Mouse (Mus musculus): Measurements from ENCODE around the gene Angptl6. TPM values are rescaled to one million over a fixed set of nuclear protein-coding genes. Genes with fewer than 3 reads are reported as not detected.

Gene Angptl6
- 9.1 and 10.6 TPM in 2 replicates for polyA plus RNA-seq (2015; fragmentation: Nextera tagmentation; extraction: Ambion mirVana)

DNA sequence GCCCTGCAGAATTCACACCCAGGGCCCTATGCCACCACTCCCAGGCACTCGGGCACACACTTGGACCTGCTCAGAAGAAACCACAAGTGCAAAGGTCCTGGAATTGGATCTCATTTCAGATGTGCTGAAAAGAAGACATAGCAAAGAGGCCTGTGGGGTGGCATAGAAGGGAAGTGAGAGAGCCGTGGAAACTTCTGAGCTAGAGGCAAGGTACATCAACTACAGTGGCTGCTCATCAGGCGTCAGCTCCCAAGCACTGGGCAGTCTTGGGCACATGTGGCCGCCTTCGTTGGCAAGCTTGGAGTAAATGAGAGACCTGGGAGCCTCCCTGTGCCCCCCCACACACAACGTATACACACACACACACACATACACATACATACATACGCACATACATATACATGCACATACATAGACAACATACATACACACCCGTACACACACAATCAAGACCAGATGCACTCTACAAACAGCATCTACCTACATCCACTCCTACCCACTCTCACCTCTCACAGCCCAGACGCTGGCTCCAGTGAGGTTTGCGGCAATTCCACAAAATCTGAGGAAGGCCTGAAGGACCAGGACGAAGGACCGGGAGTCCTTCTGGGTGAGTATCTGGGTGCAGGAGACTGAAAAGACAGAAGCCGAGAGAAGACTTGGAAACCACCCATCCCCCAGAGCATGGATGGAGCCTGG lies at the start of gene Angptl6:
Gene Angptl6, minus strand, starts transcription at position 631 of the 696 bp plus-strand sequence.
- no peaks in the 10 kb centered on the region for H3K36me3 ChIP-seq (replicated peaks)
- peak within 1 kb of the TSS; percentile 59 for H3K4me3 ChIP-seq (replicated peaks)
- no peaks in the 10 kb centered on the region for H3K27me3 ChIP-seq
- peak within 1 kb of the TSS; percentile 95 for H3K4me2 ChIP-seq
- no peak for ATAC-seq (ENCODE audit: insufficient read depth)
- peak within 1 kb of the TSS; percentile 68 for H3K9ac ChIP-seq
- 79% methylated on average over 13 of the region's 13 CpGs for WGBS (ENCODE audit: insufficient replicate concordance)
- H3K9me3 ChIP-seq (replicated peaks) = no peaks in the 10 kb centered on the region
- peak within 1 kb of the TSS; percentile 90 for H3K27ac ChIP-seq (replicated peaks)
- H3K4me1 ChIP-seq (replicated peaks) = peaks cover 30% of the 10 kb centered on the region

GRCm38 (mm10) chr9:20923258-20923657 lies 43.7 kb upstream of the Angptl6 start:
- Histone ChIP-seq H3K36me3 (replicated peaks) (peaks cover 100% of the 10 kb centered on the region), H3K27me3 (no peaks in the 10 kb centered on the region), H3K9ac (no peak overlapping the region), H3K4me1 (replicated peaks) (no peaks in the 10 kb centered on the region), H3K4me3 (replicated peaks) (no peak overlapping the region), H3K27ac (replicated peaks) (no peak overlapping the region), H3K9me3 (replicated peaks) (no peaks in the 10 kb centered on the region), H3K4me2 (no peak overlapping the region)
- no peak for ATAC-seq (ENCODE audit: insufficient read depth)
- WGBS (ENCODE audit: insufficient replicate concordance) = 83% methylated on average over 3 of the region's 3 CpGs

DNA sequence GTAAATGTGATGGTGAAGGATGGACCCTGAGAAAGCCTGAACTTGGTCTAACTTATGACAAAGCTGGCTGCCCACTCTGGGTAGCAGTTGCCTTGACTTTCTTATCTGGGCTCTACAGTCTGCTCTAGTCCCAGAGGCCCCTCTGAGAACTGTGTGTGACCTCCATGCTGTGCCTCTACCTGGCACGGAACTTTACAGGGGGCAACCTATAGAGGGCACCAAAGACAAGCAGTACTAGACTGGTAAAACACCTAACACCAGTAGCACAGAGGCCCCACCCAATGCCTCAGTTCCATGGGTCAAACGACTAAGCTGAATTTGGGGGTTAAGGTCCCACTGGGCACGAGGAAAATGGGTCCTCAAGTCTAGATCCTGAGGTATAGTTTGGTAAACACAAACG lies 36.6 kb upstream of the Angptl6 start:
- Histone ChIP-seq H3K9me3 (replicated peaks) (no peaks in the 10 kb centered on the region), H3K4me2 (no peak overlapping the region), H3K27ac (replicated peaks) (no peak overlapping the region), H3K27me3 (no peaks in the 10 kb centered on the region), H3K36me3 (replicated peaks) (peaks cover 100% of the 10 kb centered on the region), H3K4me1 (replicated peaks) (no peaks in the 10 kb centered on the region; the same call in none of the 2 replicates), H3K9ac (no peak overlapping the region), H3K4me3 (replicated peaks) (no peak overlapping the region)
- 63% methylated on average over 4 of the region's 4 CpGs for WGBS (ENCODE audit: insufficient replicate concordance)
- ATAC-seq (ENCODE audit: insufficient read depth) = no peak; the same call in 1 of the 2 replicates

GRCm38 (mm10) chr9:20909948-20910347 lies 30.4 kb upstream of the Angptl6 start:
- Histone ChIP-seq H3K9ac (no peak overlapping the region), H3K4me3 (replicated peaks) (no peak overlapping the region), H3K4me2 (no peak overlapping the region), H3K27me3 (no peaks in the 10 kb centered on the region), H3K4me1 (replicated peaks) (no peaks in the 10 kb centered on the region), H3K27ac (replicated peaks) (no peak overlapping the region), H3K36me3 (replicated peaks) (peaks cover 100% of the 10 kb centered on the region), H3K9me3 (replicated peaks) (no peaks in the 10 kb centered on the region)
- ATAC-seq (ENCODE audit: insufficient read depth) = no peak
- 88% methylated on average over 9 of the region's 9 CpGs for WGBS (ENCODE audit: insufficient replicate concordance)

DNA sequence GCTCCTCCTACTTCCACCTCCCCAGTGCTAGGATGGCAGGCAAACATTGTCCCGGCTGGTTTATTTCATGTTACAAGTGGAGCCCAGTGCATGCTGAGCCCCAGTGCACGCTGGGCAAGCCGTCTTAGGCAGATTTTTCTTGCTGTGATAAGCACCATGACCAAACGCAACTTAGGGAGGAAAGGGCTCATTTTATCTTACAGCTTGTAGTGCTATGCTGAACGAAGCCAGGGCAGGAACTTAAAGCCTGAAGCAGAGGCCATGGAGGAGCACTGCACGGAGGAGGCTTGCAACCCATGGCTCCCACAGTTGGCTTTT lies 22.6 kb upstream of the Angptl6 start:
- H3K4me3 ChIP-seq (replicated peaks) = 0 out of 2 replicates have a peak overlapping the region, but pooled peaks have one; percentile 0

GRCm38 (mm10) chr9:20901466-20902173 lies 22.1 kb upstream of the Angptl6 start:
- peak overlapping the region; percentile 74 for H3K27ac ChIP-seq (replicated peaks)

More for the DNA sequence above, 22.6 kb upstream of the Angptl6 start:
- Histone ChIP-seq H3K4me2 (peak overlapping the region; percentile 45), H3K27ac (replicated peaks) (peak overlapping the region; percentile 74), H3K9ac (peak overlapping the region; percentile 37; the same call in 1 of the 2 replicates), H3K36me3 (replicated peaks) (peaks cover 39% of the 10 kb centered on the region), H3K27me3 (no peaks in the 10 kb centered on the region), H3K4me1 (replicated peaks) (peaks cover 28% of the 10 kb centered on the region), H3K9me3 (replicated peaks) (no peaks in the 10 kb centered on the region)
- 5% methylated on average over 6 of the region's 6 CpGs for WGBS (ENCODE audit: insufficient replicate concordance)
- ATAC-seq (ENCODE audit: insufficient read depth) = peak; percentile 20

DNA sequence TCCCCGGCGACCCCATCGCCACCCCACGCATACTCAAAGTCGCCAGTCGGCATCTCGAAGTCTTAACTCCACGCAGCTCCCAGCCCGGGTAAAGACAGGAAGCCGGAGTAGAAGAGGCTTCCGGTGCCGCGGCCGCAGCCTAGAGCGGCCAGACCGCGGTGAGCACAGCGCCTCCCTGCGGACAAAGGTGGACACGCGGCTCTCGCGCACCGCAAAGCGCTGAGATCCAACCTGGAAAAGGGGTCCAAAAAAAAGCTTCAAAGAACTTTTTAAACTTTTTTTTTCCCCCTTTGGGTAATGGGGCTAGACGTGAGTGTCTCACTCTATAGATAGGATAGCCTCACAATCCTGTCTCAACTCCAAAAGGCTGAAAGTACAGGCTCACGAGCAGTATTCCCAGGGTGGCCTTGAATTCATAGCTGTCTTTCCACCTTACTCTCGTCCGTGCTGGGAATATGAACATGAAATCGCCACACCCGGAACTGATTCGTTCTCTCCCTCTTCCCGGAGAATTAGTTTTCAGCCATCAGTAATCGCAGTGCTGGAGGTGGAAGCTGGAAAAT lies 19.1 kb upstream of the Angptl6 start, which contains the start of gene Eif3g:
Gene Eif3g, minus strand, starts transcription at position 113 of the 563 bp plus-strand sequence.
- Histone ChIP-seq H3K27me3 (no peaks in the 10 kb centered on the region), H3K4me3 (replicated peaks) (peak within 1 kb of the TSS; percentile 79), H3K27ac (replicated peaks) (peak within 1 kb of the TSS; percentile 71), H3K4me2 (peak within 1 kb of the TSS; percentile 78), H3K9me3 (replicated peaks) (no peaks in the 10 kb centered on the region), H3K4me1 (replicated peaks) (peaks cover 41% of the 10 kb centered on the region), H3K9ac (peak within 1 kb of the TSS; percentile 82), H3K36me3 (replicated peaks) (peaks cover 40% of the 10 kb centered on the region)
- ATAC-seq (ENCODE audit: insufficient read depth) = peak; percentile 82
- WGBS (ENCODE audit: insufficient replicate concordance) = 5% methylated on average over 34 of the region's 34 CpGs

More at GRCm38 (mm10) chr9:20901466-20902173, 22.1 kb upstream of the Angptl6 start:
- H3K9me3 ChIP-seq (replicated peaks) = no peaks in the 10 kb centered on the region
- peak overlapping the region; percentile 37 for H3K9ac ChIP-seq
- H3K36me3 ChIP-seq (replicated peaks) = peaks cover 39% of the 10 kb centered on the region
- H3K4me2 ChIP-seq = peak overlapping the region; percentile 45
- H3K4me3 ChIP-seq (replicated peaks) = 0 out of 2 replicates have a peak overlapping the region, but pooled peaks have one; percentile 0
- no peaks in the 10 kb centered on the region for H3K27me3 ChIP-seq
- ATAC-seq (ENCODE audit: insufficient read depth) = peak; percentile 33
- H3K4me1 ChIP-seq (replicated peaks) = peaks cover 33% of the 10 kb centered on the region
- 8% methylated on average over 13 of the region's 13 CpGs for WGBS (ENCODE audit: insufficient replicate concordance)

- 2% methylated on average over 39 of the region's 39 CpGs for WGBS (ENCODE audit: insufficient replicate concordance)
Observed at GRCm38 (mm10) chr9:20897736-20898510, 18.4 kb upstream of the Angptl6 start.

GRCm38 (mm10) chr9:20895382-20895781 lies 15.9 kb upstream of the Angptl6 start:
- Histone ChIP-seq H3K4me2 (no peak overlapping the region), H3K27ac (replicated peaks) (no peak overlapping the region), H3K9me3 (replicated peaks) (no peaks in the 10 kb centered on the region), H3K9ac (no peak overlapping the region), H3K4me3 (replicated peaks) (no peak overlapping the region), H3K36me3 (replicated peaks) (peaks cover 70% of the 10 kb centered on the region), H3K27me3 (no peaks in the 10 kb centered on the region), H3K4me1 (replicated peaks) (peaks cover 45% of the 10 kb centered on the region)
- 86% methylated on average over 9 of the region's 9 CpGs for WGBS (ENCODE audit: insufficient replicate concordance)
- ATAC-seq (ENCODE audit: insufficient read depth) = no peak

More at GRCm38 (mm10) chr9:20897736-20898510, 18.4 kb upstream of the Angptl6 start:
- Histone ChIP-seq H3K4me3 (replicated peaks) (peak overlapping the region; percentile 79), H3K9me3 (replicated peaks) (no peaks in the 10 kb centered on the region), H3K27ac (replicated peaks) (peak overlapping the region; percentile 71), H3K9ac (peak overlapping the region; percentile 82), H3K36me3 (replicated peaks) (peaks cover 44% of the 10 kb centered on the region), H3K27me3 (no peaks in the 10 kb centered on the region), H3K4me2 (peak overlapping the region; percentile 78), H3K4me1 (replicated peaks) (peaks cover 41% of the 10 kb centered on the region)
- peak; percentile 73 for ATAC-seq (ENCODE audit: insufficient read depth)

DNA sequence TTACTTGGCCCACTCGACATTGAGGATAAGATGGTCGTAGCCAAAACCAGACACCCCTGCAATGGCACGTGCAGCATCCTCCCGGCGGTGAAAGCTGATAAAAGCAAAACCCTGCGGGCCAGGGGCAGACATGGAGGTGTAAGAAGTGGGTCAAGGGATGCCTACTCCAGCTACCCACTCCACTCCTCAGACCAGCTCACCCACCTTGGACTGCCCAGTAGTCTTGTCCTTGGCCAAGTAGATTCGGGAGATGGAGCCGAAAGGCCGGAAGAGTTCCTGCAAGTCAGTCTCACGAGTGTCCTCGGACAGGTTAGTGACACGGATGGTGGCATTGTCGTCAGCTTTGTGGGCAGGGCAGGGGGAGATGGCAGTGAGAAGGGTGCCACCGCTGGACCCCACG lies 15.1 kb upstream of the Angptl6 start:
- peaks cover 52% of the 10 kb centered on the region for H3K4me1 ChIP-seq (replicated peaks)
- no peak overlapping the region for H3K9ac ChIP-seq
- H3K27ac ChIP-seq (replicated peaks) = no peak overlapping the region
- ATAC-seq (ENCODE audit: insufficient read depth) = no peak
- no peaks in the 10 kb centered on the region for H3K27me3 ChIP-seq
- no peak overlapping the region for H3K4me3 ChIP-seq (replicated peaks)
- no peak overlapping the region for H3K4me2 ChIP-seq
- H3K9me3 ChIP-seq (replicated peaks) = no peaks in the 10 kb centered on the region
- 87% methylated on average over 15 of the region's 15 CpGs for WGBS (ENCODE audit: insufficient replicate concordance)
- peaks cover 77% of the 10 kb centered on the region for H3K36me3 ChIP-seq (replicated peaks)

Data from liver, embryonic 15.5 days (tissue).